In the genomic region with DNA sequence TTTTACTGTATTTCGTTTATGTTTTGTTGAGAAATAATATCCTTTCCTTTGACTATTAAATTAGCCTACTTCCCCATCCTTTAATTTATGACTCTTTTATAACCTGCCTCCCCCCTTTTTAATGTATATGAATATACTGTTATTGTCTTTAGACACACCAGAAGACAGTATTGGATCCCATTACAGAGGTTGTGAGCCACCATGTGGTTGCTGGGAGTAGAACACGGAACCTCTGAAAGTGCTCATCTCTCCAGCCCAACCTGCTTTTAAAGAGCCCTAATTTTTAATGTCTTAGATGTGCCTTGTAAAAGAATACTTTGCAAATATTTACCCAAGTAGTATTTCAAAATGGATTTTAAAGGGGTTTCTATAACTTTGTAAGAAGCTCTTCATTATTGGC, we compare ENCODE assay signal across 8 mouse cellular contexts.
DNase-seq lines count a peak whose midpoint lies in the region; ATAC-seq and TF ChIP-seq lines count a peak whose summit lies in the region.

No protein-coding gene starts in this region.

- H3K27me3 ChIP-seq in heart, embryonic 11.5 days (ENCODE audit: control insufficient read depth, insufficient read depth, low read length): no peaks in the 10 kb centered on the region
- no peaks in the 10 kb centered on the region for H3K27me3 ChIP-seq in lung, postnatal 0 days (replicated peaks; ENCODE audit: insufficient read depth, low read length)
- no peaks in the 10 kb centered on the region for H3K27me3 ChIP-seq in thymus, adult 2 months (ENCODE audit: control insufficient read depth, insufficient read depth, low read length)

- ATAC-seq in heart, embryonic 11.5 days (replicated peaks; ENCODE audit: insufficient number of reproducible peaks, low FRiP score, low TSS enrichment): no peak
- ATAC-seq in lung, postnatal 0 days: no peak

- no peak for TF ChIP-seq POLR2A in lung, adult 2 months (IDR thresholded peaks at IDR 0.05; ENCODE audit: borderline replicate concordance, extremely low read depth, low read depth, low read length)
- TF ChIP-seq POLR2A in thymus, adult 2 months (IDR thresholded peaks at IDR 0.05; ENCODE audit: control insufficient read depth, extremely low read depth, insufficient read depth, low read length, poor library complexity): no peak

- TF ChIP-seq EP300 in lung, postnatal 0 days (IDR thresholded peaks at IDR 0.05): no peak

- peak; percentile 47 for TF ChIP-seq CTCF in lung, postnatal 0 days (IDR thresholded peaks at IDR 0.05)
- TF ChIP-seq CTCF in lung, adult 2 months (IDR thresholded peaks at IDR 0.05; ENCODE audit: insufficient read depth, low read length): no peak
- TF ChIP-seq CTCF in thymus, adult 2 months (IDR thresholded peaks at IDR 0.05; ENCODE audit: borderline replicate concordance, control insufficient read depth, extremely low read depth, insufficient read depth, low read length, poor library complexity): no peak

- no peaks in the 10 kb centered on the region for H3K4me1 ChIP-seq in heart, embryonic 11.5 days (ENCODE audit: control insufficient read depth, insufficient read depth, low read length)
- no peaks in the 10 kb centered on the region for H3K4me1 ChIP-seq in lung, postnatal 0 days (ENCODE audit: insufficient read depth, low read depth, low read length)
- H3K4me1 ChIP-seq in lung, adult 2 months (ENCODE audit: control insufficient read depth, insufficient read depth, low read length): no peaks in the 10 kb centered on the region
- H3K4me1 ChIP-seq in thymus, adult 2 months (replicated peaks; ENCODE audit: control insufficient read depth, insufficient read depth, low read length): no peaks in the 10 kb centered on the region

- no peaks in the 10 kb centered on the region for H3K9me3 ChIP-seq in heart, embryonic 11.5 days (replicated peaks; ENCODE audit: control insufficient read depth, low read length)
- no peaks in the 10 kb centered on the region for H3K9me3 ChIP-seq in lung, postnatal 0 days (ENCODE audit: low read length)

- H3K36me3 ChIP-seq in heart, embryonic 11.5 days (ENCODE audit: control insufficient read depth, insufficient read depth, low read length): peaks cover 5% of the 10 kb centered on the region
- peaks cover 16% of the 10 kb centered on the region; the same call in 1 of the 2 replicates for H3K36me3 ChIP-seq in lung, postnatal 0 days (ENCODE audit: insufficient read depth, low read length)
- peaks cover 6% of the 10 kb centered on the region for H3K36me3 ChIP-seq in thymus, adult 2 months (ENCODE audit: control insufficient read depth, insufficient read depth, low read length)

- peak; percentile 3 for DNase-seq in heart, adult 8-10 months (ENCODE audit: low spot score)
- DNase-seq in lung, postnatal 0 days (ENCODE audit: low spot score): peak; percentile 35
- DNase-seq in lung, adult 2 months: no peak
- DNase-seq in brain, adult 2 months (ENCODE audit: low read depth, low spot score): peak; percentile 34
- peak; percentile 50 for DNase-seq in thymus, adult 2 months
- no peak for DNase-seq in urinary bladder, postnatal 4 days (ENCODE audit: low spot score in 2 of 2)
- DNase-seq in gastrocnemius, postnatal 10 days: no peak

- H3K27ac ChIP-seq in heart, embryonic 11.5 days (ENCODE audit: low read depth, low read length): no peak overlapping the region
- H3K27ac ChIP-seq in lung, postnatal 0 days (ENCODE audit: low read length): no peak overlapping the region
- no peak overlapping the region for H3K27ac ChIP-seq in thymus, adult 2 months (ENCODE audit: control insufficient read depth, insufficient read depth, low read length)

- H3K9ac ChIP-seq in heart, embryonic 11.5 days (ENCODE audit: low read depth, low read length): no peak overlapping the region
- no peak overlapping the region for H3K9ac ChIP-seq in lung, postnatal 0 days (replicated peaks; ENCODE audit: low read depth)

- H3K4me3 ChIP-seq in heart, embryonic 11.5 days (ENCODE audit: low read depth, low read length): no peak overlapping the region
- H3K4me3 ChIP-seq in lung, postnatal 0 days (ENCODE audit: low read depth, low read length): no peak overlapping the region
- H3K4me3 ChIP-seq in lung, adult 2 months (replicated peaks; ENCODE audit: extremely low read depth, low read depth, low read length): no peak overlapping the region
- no peak overlapping the region for H3K4me3 ChIP-seq in thymus, adult 2 months (ENCODE audit: control insufficient read depth, insufficient read depth, low read length)

- 76% methylated on average over 2 of the region's 2 CpGs for WGBS in heart, embryonic 11.5 days (ENCODE audit: insufficient replicate concordance)
- WGBS in lung, postnatal 0 days: 74% methylated on average over 2 of the region's 2 CpGs
- WGBS in lung, adult 2 months: 70% methylated on average over 2 of the region's 2 CpGs
- 75% methylated on average over 2 of the region's 2 CpGs for WGBS in thymus, adult 2 months

- H3K4me2 ChIP-seq in heart, embryonic 11.5 days: no peak overlapping the region
- no peak overlapping the region for H3K4me2 ChIP-seq in lung, postnatal 0 days (replicated peaks; ENCODE audit: low read depth, low read length)

Comparison
In these comparisons a context has a peak if more than half of its experiments do, and no peak if none do; other contexts are left out.
1. DNase-seq: peak in heart, adult 8-10 months (single experiment), lung, postnatal 0 days (single experiment), brain, adult 2 months (single experiment) and thymus, adult 2 months (single experiment); none in lung, adult 2 months (single experiment), urinary bladder, postnatal 4 days (0 of 2) and gastrocnemius, postnatal 10 days (single experiment).